In the genomic region with DNA sequence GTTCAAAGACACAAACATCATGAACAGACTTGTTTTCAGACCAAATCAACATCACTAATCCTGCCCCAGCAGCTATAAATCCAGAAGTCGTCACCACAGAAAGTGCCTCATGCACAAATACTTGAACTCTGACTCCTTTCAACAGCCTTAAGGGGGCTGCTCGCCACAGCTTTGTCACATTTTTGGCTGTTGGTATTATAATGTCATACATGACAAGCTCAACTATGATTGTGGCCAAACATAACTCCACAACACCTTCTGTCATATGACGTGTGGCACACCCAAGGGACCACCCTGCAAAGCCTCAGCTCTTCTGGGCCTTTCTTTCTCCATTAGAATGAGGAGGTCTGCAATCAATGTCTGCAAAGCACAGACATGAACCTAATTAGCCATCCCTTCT, we compare ENCODE assay signal across 13 mouse cellular contexts.
"Had no signal": no experiment of that assay in that cellular context is flagged by ENCODE, and none has a peak within 500 bp of the region (broad histone marks: within the 10 kb centered on the region; RNA-seq: fewer than 3 reads in every experiment).

No protein-coding gene starts in this region.

- H3K9ac ChIP-seq: intestine, embryonic 15.5 days; limb, embryonic 12.5 days; liver, embryonic 13.5 days; liver, postnatal 0 days; midbrain, embryonic 12.5 days had no signal

- H3K4me3 ChIP-seq: intestine, embryonic 15.5 days; left cerebral cortex, adult 2 months; limb, embryonic 12.5 days; liver, embryonic 13.5 days; megakaryocyte, embryonic 14.5 days; midbrain, embryonic 12.5 days had no signal

- H3K36me3 ChIP-seq: intestine, embryonic 15.5 days; limb, embryonic 12.5 days; liver, embryonic 13.5 days; midbrain, embryonic 12.5 days had no signal

- H3K27me3 ChIP-seq: intestine, embryonic 15.5 days; liver, embryonic 13.5 days; megakaryocyte, embryonic 14.5 days; midbrain, embryonic 12.5 days had no signal

- H3K4me1 ChIP-seq: intestine, embryonic 15.5 days; liver, embryonic 13.5 days; megakaryocyte, embryonic 14.5 days; midbrain, embryonic 12.5 days had no signal

- ATAC-seq: intestine, embryonic 15.5 days; liver, postnatal 0 days had no signal

- DNase-seq: kidney, adult 18-20 months; kidney, postnatal 10 days; liver; liver, embryonic 13.5 days; liver, postnatal 0 days; thymus, postnatal 4 days had no signal

- H3K27ac ChIP-seq: intestine, embryonic 15.5 days; left cerebral cortex, adult 2 months; limb, embryonic 12.5 days; liver, embryonic 13.5 days; macrophage; midbrain, embryonic 12.5 days; stomach, postnatal 0 days had no signal

- H3K9me3 ChIP-seq: intestine, embryonic 15.5 days; limb, embryonic 12.5 days; liver, embryonic 13.5 days; midbrain, embryonic 12.5 days had no signal

- H3K4me2 ChIP-seq: intestine, embryonic 15.5 days; limb, embryonic 12.5 days; liver, embryonic 13.5 days; midbrain, embryonic 12.5 days had no signal
